Mouse (Mus musculus): ENCODE results near the gene Defb18. TPM values are rescaled to one million over a fixed set of nuclear protein-coding genes. Genes with fewer than 3 reads are reported as not detected.

The Defb18 gene
- polyA plus RNA-seq, 1 experiment from 2014 or later: not detected

Other genes starting within 250 kb of the Defb18 start
- gene Crisp4, start 91.5 kb downstream of the Defb18 start, polyA plus RNA-seq (2014; fragmentation: Nextera tagmentation; extraction: Ambion mirVana): not detected in 2 replicates
- not detected in 2 replicates for gene Defb41, start 27.7 kb upstream of the Defb18 start, polyA plus RNA-seq (2014; fragmentation: Nextera tagmentation; extraction: Ambion mirVana)

Data from neural tube, embryonic 11.5 days (tissue).